Mouse (Mus musculus): Measurements from ENCODE around the gene Hspa2. TPM values are rescaled to one million over a fixed set of nuclear protein-coding genes. Genes with fewer than 3 reads are reported as not detected.

Hspa2 gene
- total RNA-seq (2022): 100 to 1,000 TPM in 3 of 4 experiments, 10 to 100 TPM in 1; 93.5 to 105 (median 103) TPM

DNA sequence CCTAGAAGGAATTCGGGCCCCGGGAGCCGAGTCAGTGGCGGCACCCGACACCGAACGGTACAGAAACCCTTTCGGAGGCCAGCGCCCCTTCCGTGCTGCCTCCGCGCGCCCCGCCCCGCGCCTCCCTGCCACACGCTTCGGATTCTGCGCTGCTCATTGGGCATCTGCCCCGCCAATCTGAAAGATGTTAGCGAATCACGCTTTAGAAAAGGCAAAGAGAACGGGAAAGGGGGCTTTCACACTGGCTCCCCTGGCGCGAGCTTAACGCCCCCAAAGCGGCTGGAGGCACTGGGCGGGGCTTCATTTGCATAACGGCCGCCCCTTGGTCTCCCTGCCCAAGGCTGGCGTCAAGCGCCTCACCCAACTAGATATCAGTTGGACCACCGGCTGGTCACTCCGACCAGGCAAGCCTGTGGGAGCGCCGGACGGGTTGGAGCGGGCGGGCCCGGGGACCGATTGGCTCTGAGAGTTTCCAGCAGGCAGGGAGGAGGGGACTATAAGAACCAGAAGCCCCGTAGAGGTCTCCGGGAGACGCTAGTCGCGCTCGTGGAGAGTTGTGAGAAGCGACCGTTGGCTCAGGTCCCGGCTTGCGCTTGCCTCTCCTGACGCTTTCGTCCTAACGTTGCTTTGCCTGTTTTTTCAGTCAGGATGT is at the start of gene Hspa2:
Gene Hspa2, plus strand, starts transcription at position 291 of the 652 bp plus-strand sequence.
- peak; percentile 99 to 100 for DNase-seq (ENCODE audit: low spot score in 2 of 2)

DNA sequence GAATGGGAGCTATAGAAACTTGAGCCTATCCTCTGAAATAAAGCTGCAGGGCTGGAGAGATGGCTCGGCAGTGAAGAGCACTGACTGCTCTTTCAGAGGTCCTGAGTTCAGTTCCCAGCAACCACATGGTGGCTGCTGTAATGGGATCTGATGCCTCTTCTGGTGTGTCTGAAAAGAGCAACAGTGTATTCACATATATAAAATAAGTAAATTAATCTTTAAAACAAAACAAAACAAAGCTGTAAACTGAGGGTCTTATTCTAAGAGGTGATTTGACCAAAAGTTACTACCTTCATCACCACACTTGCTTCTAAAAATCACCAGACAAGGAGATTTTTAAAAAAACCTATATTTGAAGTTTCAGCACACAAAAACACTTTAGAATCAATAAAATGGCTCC is 43.1 kb upstream of the Hspa2 start:
- no peak for DNase-seq (ENCODE audit: low spot score in 2 of 2)

DNA sequence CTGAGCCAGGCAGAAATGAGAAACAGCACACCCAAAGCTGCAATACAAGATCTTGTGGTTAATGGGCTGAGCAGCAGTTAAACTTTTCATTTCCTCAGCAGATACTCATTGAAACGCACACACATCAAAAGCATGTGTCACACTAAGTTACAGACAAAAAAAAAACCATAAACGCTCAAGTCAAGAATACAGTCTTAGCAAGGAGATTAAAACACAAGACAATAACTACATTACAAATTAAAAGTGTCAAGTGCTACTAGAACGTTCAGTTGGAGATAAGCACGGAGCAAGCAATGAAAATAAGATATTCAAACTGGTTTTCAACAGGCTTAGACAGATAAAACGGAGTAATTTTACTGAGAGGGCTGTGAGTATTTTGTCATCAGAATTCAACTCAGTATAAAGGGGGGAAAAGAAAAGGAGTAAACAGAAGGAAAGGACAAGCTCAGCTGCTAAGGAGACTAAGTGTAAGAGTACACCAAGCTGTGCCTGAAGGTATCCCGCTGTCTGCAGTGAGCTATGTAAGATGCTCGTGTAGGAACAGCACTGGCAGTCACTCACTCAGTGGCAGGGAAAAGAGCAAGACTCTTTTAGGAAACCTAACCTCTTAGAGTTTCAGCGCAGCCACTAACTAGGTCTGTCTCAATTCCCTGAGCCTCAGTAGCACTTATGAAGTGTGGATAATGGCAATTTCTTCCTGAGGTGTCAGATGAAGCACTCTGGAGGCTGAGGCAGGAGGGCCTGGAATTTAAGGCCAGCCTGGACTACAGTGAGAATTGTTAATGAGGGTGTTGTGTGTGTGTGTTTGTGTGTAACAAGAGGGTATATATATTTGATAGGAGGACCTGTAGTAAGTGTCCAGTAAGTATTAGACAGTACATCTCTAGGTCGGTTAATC is 42.3 kb upstream of the Hspa2 start:
- DNase-seq (ENCODE audit: low spot score in 2 of 2): no peak

DNA sequence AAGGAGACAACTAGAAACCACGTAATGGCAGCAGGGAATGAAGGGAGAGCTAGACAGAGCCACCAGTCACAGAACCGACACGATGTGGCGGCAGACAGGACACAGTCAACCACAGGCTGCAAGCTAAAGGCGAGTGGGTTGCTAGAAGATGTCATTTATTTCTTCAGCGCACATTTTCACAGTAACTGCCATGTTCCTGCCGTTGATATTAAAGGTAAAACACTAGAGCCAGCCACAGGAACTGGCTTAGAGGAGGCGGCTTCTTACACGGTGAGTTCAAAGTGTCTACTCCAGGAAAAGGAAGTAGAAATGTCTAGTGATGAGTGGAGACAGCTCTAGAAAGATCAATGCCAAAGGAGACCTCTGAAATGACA is 41.7 kb upstream of the Hspa2 start:
- no peak for DNase-seq (ENCODE audit: low spot score in 2 of 2)

DNA sequence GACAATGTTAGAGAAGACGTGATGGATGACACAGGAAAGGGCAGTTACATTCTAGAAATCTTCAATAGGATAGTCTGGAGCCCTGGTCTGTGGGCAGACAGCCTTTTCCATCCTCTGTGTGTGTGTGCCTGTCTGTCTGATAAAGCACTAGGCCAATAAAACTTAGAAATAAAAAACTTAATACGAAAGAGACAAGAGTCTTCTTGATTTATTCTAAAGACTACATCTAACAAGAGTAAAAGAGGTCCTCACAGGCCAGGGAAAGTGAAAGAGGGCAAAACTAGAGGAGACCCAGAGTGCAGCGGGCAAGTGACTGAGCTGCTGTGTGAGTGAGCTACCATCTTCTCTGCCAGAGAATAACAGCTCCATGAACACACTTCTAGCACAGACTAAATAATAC is 37.7 kb upstream of the Hspa2 start:
- no peak for DNase-seq (ENCODE audit: low spot score in 2 of 2)

DNA sequence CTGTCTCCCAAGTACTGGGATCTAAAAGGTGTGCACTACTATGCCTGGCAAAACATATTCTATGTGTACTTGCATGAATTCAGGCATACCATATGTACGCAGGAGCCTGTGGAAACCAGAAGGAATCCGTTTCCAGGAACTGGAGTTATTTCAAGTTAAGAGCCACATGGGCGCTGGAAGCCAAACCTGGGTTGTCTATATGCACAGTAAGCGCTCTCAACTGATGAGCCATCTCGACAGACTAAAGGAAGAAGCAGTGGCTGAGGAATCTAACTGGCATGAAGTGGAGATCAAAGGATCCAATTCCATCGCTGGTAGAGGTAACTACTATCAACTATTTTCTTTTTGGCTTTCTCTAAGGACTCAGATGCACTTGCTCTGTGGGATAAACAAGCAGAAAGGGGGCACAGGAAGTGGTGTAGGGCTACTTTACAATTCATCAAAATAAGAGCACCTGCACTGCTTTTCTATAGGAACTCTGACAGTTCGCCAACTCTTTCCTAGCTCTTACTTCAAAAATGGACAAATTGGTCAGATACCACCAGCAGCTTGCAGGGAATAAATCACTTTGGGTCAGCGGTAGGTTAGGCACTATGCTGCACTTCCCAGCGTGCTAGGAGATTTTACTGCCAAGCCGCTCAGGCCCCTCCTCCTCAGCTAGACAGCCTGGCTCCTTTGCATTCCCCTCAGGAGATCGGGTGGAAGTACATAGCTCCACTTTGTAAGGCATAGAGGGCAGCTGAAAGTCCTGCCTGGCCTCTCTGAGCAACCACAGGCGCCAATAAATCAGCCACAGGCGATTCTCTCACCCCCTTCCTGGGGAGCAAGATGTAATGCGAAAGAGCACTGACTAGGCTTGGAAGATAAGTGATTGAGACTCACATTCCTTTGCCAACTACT is 36.6 kb upstream of the Hspa2 start:
- no peak for DNase-seq (ENCODE audit: low spot score in 2 of 2)

DNA sequence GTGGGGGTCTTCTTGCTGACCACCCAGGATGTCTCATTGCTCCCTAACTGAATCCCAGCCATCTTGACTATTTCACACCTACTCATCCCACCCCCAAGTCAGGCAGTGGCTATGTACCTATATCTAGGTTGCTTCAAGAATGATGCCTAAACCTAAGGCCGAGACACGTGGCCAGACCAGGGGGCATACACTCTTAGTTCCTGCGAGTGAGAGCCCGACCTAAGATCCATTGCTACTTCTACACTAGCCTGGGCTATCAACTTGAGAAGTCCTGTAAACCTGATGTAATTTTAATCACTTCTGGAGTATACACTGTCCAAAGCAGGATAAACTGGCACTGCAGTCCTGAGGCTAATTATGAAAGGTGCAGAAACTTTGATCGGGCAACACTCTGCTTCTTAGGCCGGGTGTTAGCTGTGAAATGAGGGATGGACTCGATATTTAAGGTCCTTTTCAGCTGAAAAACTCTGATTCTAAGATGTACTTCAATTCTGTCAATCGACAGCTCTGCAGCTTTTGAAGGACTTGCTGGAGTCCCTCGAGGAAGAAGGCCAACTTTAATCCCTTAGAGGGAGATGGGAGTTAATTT is 35.7 kb upstream of the Hspa2 start:
- no peak for DNase-seq (ENCODE audit: low spot score in 2 of 2)

DNA sequence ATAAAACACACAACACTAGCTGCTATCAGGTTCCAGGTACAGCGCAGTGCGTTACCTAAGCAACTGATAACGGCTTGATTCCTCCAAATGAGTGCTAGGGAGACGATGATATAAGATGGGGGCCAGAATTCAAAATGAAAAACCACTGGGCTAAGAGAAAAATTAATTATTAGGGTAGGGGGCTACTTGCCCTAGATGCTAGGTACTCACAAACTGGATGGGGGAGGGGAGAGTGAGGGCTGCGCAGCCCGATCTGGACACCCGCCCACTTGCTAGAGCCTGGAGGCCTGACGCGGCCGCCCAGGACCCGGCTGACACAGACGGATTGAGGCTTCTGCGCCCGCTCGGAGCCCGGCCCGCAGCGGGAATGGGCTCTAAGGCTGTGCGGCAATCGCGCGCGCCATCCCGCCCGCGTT is 35.2 kb upstream of the Hspa2 start:
- DNase-seq (ENCODE audit: low spot score in 2 of 2): peak; percentile 36 to 41

DNA sequence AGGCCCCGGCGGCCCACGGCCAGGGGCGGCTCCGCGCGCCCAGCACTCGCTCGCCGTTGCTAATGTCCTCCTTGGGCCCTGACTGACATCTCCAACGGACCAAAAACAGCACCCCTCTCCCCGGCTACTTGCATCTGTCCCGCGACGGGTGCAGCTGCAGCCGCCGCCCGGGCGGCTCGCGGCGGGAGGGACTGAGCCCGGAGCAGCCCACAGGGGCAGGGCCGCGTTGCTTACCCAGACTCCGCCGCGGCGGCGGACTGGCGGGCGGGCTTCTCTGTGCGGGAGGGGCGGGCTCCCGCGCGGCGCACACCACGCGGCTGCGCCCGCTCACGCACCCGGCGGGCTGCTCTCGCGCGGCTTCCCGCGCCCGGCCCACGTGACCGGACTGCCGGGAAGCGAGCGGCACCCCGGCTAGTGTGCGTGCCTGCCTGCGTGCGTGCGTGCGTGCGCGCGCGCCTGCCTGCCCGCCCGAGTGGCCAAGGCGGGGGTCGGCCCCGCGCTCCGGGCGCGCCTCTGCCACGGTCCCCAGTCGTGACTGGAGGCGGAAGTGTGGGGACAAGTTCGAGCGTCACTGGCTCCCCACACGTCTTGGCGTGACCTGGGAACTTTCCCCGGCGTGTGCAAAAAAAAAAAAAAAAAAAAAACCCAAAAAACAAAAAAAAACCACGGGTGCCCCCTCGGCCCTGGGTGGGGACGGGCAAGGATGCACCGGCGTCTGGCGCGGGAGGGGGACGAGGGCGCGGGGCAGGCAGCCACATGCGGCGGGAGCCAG is 34.6 kb upstream of the Hspa2 start, which contains the start of gene Zbtb25:
Gene Zbtb25, minus strand, starts transcription at position 397 of the 772 bp plus-strand sequence.
- DNase-seq (ENCODE audit: low spot score in 2 of 2): peak; percentile 83 to 85

DNA sequence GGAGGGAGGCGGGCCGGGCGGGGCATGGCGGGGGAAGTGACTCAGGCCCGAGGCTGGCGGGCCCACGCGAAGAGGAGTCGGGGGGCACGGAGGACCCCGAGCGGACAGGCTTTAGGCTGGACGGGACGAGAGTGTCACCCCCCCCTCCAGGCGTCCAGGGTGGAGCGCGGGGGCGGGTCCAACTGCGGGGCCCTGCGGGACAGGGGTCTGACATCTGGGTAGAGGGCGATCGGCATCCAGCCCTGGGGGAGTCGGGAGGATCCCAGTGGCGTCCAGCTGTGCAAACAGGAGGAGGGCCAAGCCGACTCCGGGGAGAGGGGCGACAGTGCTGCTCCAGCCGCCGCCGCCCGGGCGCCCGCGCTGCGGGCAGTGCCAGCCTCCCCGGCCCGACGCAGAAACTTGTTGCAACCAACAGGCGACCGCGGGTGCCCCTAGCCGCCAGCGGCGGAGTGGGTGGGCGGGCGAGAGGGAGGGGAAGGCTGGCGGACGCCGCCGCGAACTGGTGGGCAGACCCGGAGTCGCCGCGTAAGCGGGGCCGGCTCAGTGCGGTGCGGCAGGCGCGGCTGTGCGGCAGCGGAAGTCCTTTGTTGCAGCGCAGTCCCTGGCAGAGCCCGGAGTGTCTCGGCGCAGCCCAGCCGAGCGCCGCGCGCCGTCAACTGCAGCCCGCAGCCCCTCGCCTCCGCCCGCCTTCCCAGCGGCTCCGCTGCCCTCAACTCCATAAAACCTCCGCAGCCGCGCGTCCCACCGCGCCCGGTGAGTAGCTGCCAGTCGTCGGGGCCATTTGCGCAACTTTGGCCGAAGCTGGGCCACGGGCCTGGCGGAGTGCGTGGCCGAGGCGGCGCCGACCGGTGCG is 33.8 kb upstream of the Hspa2 start, which contains the start of gene Zbtb1:
Gene Zbtb1, plus strand, starts transcription at position 289 of the 853 bp plus-strand sequence.
- peak; percentile 73 to 83 for DNase-seq (ENCODE audit: low spot score in 2 of 2)

DNA sequence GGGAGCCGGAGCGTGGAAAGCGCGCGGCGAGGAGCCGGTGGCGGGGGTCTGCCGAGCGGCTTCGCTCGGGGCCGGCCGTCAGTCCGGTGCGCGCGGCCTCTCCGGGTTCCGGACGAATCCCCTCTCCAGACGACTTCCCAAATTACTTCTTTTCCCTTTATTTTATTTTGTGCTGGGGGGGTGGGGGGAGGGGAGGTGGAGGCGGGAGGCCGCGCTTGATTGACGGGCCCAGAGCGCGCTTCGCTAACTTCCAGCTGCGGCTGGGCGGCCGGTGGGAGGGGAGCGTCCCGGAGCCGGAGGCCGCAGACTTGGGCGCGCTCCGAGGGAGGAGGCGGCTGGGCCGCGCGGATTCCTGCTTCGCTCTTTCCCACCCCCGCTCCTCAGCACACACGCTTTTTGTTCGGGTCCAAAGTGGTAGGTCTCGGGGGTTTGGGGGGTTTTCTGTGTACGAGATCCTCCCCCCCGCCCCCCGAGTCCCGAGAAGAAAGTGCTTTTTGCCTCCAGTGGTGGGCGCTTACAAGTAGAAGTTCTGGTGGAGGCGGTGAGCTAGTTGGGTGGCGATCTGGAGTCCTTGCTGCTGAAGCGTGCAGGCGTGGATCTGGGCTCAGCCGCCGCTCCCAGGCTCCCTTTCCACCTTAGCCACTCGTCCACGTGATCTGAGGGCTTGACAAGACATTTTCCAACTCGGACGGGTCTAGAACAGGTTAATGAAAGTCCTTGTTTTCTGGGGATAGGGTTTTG is 33.0 kb upstream of the Hspa2 start:
- DNase-seq (ENCODE audit: low spot score in 2 of 2): peak in 1 of 2 experiments; percentile 45

DNA sequence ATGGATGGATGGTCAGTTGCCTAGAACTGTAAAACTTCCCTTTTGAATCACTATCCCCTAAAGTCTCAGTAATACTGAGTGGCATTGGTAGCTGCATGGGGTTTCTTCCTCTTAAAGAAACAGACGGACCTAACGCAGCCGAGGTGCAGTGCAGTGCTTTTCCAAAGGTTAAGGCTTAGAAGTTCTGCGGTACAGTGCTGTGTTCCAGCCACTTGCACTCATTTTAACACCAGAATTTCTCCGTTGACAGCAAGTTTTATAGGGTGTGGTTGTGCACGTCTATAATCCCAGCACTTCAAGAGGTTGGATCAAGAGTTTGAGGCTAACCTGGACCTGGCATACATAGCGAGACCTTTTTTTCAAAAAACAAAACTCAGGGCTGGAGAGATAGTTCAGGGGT is 31.9 kb upstream of the Hspa2 start:
- no peak for DNase-seq (ENCODE audit: low spot score in 2 of 2)

DNA sequence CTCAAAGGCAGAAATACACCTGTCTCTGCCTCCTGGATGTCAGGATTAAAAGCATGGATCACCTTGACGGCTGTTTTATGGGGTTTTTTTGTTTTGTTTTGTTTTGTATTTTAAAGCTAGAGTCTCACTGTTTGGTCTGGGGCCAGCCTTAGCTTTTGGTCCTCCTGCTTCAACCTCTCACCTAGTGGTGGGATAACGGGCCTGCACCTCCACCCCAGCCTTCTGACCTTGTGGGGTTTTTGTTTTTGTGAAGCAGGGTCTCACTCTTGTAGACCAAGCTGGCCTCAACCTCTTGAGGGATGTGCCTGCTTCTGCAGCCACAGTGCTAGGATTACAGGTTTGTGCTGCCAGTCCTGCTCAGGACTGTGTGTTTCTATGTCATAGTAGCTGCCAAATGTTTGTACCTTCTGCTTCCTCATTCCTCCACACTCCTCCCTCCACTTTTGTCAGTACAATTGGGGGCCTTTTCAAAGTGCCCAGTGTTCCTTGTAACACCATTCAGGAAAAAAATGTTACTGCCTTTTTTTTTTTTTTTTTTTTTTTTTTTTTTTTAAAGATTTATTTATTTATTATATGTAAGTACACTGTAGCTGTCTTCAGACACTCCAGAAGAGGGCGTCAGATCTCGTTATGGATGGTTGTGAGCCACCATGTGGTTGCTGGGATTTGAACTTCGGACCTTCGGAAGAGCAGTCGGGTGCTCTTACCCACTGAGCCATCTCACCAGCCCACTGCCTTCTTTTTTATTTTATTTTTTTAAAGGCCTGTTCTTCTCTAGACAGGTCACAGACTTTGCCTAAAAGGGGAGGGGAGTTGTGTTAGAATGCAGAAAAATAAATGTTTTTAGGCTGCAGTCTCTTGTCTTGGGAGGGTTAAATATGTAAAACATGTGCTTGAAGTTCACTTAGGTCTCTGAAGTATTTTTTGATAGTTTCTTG is 30.8 kb upstream of the Hspa2 start:
- DNase-seq (ENCODE audit: low spot score in 2 of 2): no peak

DNA sequence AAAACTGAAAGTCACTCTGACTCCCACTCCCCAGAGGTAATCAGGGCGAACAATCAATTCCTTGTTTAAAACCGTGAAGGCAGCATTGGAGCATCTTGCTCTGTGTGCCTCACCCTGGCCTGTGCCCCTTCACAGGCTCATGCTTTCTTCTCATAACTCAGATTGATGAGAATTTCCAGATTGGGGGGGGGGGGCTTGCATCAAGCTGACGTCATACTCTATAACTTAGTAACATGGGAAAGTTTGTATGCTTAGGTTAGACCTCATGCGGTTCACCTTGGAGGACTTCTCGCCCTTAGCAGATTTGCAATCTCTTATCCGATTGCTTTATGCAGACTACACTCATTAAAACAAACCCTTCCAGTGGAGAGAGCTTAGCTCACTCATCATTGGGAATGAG is 30.0 kb upstream of the Hspa2 start:
- DNase-seq (ENCODE audit: low spot score in 2 of 2): no peak

DNA sequence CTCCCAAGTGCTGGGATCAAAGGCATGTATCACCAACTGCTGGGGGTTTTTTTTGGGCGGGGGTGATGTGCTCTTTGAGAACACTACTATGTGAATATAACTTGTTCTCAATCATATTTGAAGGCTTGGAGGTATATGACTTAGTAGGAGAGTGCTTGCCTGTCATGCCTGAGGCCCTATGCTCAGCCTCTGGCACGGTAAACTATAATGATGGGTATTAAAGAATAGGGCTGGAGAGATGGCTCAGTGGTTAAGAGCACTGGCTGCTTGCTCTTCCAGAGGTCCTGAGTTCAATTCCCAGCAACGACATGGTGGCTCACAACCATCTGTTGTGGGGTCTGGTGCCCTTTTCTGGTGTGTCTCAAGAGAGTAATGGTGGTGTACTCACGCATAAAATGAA is 29.1 kb upstream of the Hspa2 start:
- no peak for DNase-seq (ENCODE audit: low spot score in 2 of 2)

DNA sequence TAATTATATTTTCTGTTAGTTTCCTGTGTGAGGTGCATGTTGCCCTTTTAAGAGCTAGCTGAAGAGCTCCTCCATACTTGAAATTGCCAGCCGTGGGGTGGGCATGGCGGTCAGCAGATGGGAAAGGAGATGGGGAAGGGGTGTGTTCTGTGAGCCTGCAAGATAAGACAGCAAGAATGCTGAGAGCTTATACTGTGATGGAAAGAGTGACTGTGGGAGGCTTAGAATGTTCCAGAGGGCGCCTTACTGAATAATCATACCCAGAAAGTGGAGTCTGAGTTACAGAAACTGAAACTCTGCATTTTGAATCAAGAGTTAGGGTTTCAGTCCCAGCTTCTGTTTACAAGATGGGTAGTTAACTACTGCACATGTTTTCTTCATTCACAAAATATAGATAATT is 28.5 kb upstream of the Hspa2 start:
- no peak for DNase-seq (ENCODE audit: low spot score in 2 of 2)

DNA sequence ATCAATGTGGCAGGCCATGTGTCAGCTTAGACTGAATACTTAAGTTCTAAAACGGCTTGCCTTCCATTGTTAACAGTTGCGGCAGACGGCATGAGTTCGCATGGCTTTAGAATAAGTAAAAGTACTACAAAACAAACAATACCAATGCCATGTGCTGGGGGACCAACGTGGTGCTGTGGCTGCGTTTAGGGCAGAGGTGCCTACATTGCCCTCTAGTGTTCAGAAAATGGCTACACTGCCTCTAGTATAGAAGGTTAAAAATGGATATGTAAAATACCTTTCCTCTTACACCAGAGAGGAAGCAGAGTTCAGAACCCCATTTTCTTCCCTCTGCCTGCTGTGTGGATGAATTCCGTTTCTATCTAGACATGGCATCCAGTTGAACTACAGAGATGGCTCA is 27.3 kb upstream of the Hspa2 start:
- DNase-seq (ENCODE audit: low spot score in 2 of 2): no peak

DNA sequence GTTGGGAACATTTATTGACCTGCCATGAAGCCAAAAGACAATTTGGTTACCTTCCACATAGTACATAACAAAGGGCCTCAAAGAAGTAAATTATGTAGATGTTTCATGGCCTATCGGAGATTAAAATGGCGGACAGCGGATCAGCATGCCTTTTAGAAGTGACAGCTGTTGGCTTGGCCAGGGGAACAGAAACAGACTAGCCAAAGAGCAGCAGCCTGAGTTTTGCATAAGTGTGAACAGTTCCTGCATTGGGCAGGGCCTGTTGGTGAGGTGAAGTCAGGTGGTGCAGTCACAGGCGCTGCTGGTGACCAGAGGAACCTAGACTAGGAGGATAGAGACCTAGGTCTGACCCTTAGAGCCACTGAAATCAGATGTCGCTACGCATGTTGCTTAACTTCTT is 26.9 kb upstream of the Hspa2 start:
- DNase-seq (ENCODE audit: low spot score in 2 of 2): no peak

All from layer of hippocampus, adult 8-10 months (tissue).